Mouse (Mus musculus) erythroblast, embryonic 14.5 days (primary cell): ENCODE measurements around the gene Lrrfip1.

Experiments
- GATA1 ChIP-seq: IDR thresholded peaks from 2 replicates; pipeline ENCODE4 v1.6.1; 2012; ENCODE audit warnings: low read length, inconsistent platforms, mixed read lengths
- TAL1 ChIP-seq: IDR thresholded peaks from 3 replicates; pipeline ENCODE4 v1.6.1; 2012; ENCODE audit warnings: low read length, inconsistent platforms, mixed read lengths

DNA sequence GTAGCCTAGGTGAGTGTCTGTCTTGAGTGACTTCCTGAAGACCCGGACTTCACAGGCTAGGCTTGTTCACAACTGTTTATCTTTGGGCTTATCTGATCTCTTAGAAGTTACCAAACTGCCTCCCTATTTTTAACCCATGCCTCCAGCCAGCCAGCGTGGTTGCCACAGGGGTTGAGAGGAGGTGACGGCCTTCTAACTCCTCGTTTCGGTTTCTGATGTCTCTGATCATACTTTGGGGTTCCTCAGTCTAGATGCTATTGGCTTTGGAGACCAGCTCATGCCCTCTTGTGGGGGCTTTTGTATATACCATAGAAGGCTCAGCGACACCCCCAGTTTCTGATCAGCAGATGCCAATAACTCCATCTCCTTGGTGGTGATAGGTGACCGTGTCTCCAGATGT lies 11.7 kb downstream of the Lrrfip1 start:
- TF ChIP-seq GATA1 (no peak), TAL1 (no peak)
